Mouse (Mus musculus) midbrain, embryonic 11.5 days (tissue): Measurements from ENCODE around the gene Kif14. TPM values are rescaled to one million over a fixed set of nuclear protein-coding genes. Genes with fewer than 3 reads are reported as not detected.

ENCODE experiments used
- polyA plus RNA-seq: library from polyadenylated mRNA; unstranded; fragments of >200 nt; fragmentation: Nextera tagmentation; extraction: Ambion mirVana; gene quantifications from 2 replicates; pipeline ENCODE4 v1.2.1, GENCODE M21; 2014

Kif14 gene
- polyA plus RNA-seq, 1 experiment from 2014 or later: 7.4 TPM

Other genes with a start within 250 kb of the Kif14 start
- 10.8 and 12.7 TPM in 2 replicates for gene Inava, start 232.1 kb upstream of the Kif14 start, polyA plus RNA-seq
- not detected in 2 replicates for gene Gpr25, start 205.5 kb upstream of the Kif14 start, polyA plus RNA-seq
- 32.7 and 35.3 TPM in 2 replicates for gene Camsap2, start 120.2 kb upstream of the Kif14 start, polyA plus RNA-seq
- 20.3 and 20.5 TPM in 2 replicates for gene Ddx59, start 51.1 kb upstream of the Kif14 start, polyA plus RNA-seq
- 40.5 and 42.1 TPM in 2 replicates for gene Zfp281, start 158.6 kb downstream of the Kif14 start, polyA plus RNA-seq